8 mouse cellular contexts compared by ENCODE assay signal in the genomic region with DNA sequence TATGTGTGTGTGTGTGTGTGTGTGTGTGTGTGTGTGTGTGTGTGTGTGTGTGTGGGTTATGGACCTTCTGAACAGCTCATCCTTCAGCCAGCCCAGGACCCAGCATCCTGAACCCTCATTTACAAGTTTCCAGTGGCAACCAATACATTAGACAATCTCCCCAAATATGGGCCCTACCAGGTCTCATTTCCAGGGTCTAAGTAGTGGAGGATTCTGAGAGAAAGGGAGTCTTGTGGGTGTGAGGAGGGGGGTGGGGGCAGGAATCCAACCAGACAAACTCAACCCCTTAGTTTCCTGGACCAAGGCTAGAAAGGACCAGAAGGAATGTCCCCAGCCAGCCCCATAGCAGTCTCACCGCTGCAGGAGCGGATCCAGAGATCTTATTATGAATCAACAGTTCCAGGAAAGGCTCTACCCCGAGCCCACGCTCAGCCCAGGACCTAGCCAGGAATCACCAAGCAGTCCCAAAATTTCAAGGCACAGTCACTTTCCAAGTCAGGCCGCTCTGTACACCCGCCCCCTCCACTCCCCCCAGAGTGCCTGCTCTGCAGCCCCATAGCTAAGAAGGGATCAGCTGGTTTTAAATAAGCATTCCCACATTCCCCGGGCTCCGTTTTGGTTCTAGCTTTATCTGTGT. TPM values are rescaled to one million over a fixed set of nuclear protein-coding genes. Genes with fewer than 3 reads are reported as not detected.
DNase-seq lines count a peak whose midpoint lies in the region; ATAC-seq lines count a peak whose summit lies in the region.

No protein-coding gene starts in this region.

- H3K9me3 ChIP-seq in limb, embryonic 12.5 days: no peaks in the 10 kb centered on the region
- no peaks in the 10 kb centered on the region for H3K9me3 ChIP-seq in stomach, embryonic 16.5 days (replicated peaks; ENCODE audit: control insufficient read depth, low read length)

- ATAC-seq in limb, embryonic 12.5 days (ENCODE audit: insufficient number of reproducible peaks, insufficient read depth, low FRiP score, low TSS enrichment, low read depth): no peak
- ATAC-seq in stomach, embryonic 16.5 days (ENCODE audit: insufficient read depth, low FRiP score): peak; percentile 31; the same call in 1 of the 2 replicates

- H3K4me1 ChIP-seq in limb, embryonic 12.5 days (replicated peaks): peaks cover 74% of the 10 kb centered on the region
- H3K4me1 ChIP-seq in stomach, embryonic 16.5 days (ENCODE audit: control insufficient read depth, insufficient read depth, low read length): peaks cover 65% of the 10 kb centered on the region

- H3K4me3 ChIP-seq in limb, embryonic 12.5 days (replicated peaks): no peak overlapping the region
- H3K4me3 ChIP-seq in stomach, embryonic 16.5 days (replicated peaks; ENCODE audit: low read length): no peak overlapping the region

- H3K9ac ChIP-seq in limb, embryonic 12.5 days (replicated peaks): peak overlapping the region; percentile 23; the same call in 1 of the 2 replicates
- peak overlapping the region; percentile 49 for H3K9ac ChIP-seq in stomach, embryonic 16.5 days (ENCODE audit: low read length)

- peak overlapping the region; percentile 98 for H3K27ac ChIP-seq in limb, embryonic 12.5 days
- H3K27ac ChIP-seq in stomach, embryonic 16.5 days (ENCODE audit: low read length): peak overlapping the region; percentile 99

- 66% methylated on average over 8 of the region's 8 CpGs for WGBS in limb, embryonic 12.5 days
- WGBS in stomach, embryonic 16.5 days: 38% methylated on average over 8 of the region's 8 CpGs

- H3K36me3 ChIP-seq in limb, embryonic 12.5 days: no peaks in the 10 kb centered on the region
- H3K36me3 ChIP-seq in stomach, embryonic 16.5 days (ENCODE audit: control insufficient read depth, insufficient read depth, low read length): no peaks in the 10 kb centered on the region

- peak overlapping the region; percentile 41 for H3K4me2 ChIP-seq in limb, embryonic 12.5 days
- H3K4me2 ChIP-seq in stomach, embryonic 16.5 days (ENCODE audit: low read depth, low read length): peak overlapping the region; percentile 35; the same call in 1 of the 2 replicates

- no peaks in the 10 kb centered on the region for H3K27me3 ChIP-seq in limb, embryonic 12.5 days
- H3K27me3 ChIP-seq in stomach, embryonic 16.5 days (ENCODE audit: control insufficient read depth, insufficient read depth, low read length): no peaks in the 10 kb centered on the region

- DNase-seq in frontal cortex, adult 2 months (ENCODE audit: extremely low spot score in 1 of 2, low spot score in 1 of 2): peak; percentile 50 to 65
- no peak for DNase-seq in frontal cortex, postnatal 25 days (ENCODE audit: low spot score in 2 of 2)
- DNase-seq in 3T3-L1 (ENCODE audit: low read depth, low spot score): peak; percentile 17
- DNase-seq in gastrocnemius, postnatal 25 days: peak; percentile 44
- no peak for DNase-seq in spleen, postnatal 4 days (ENCODE audit: low spot score in 2 of 2)
- DNase-seq in adrenal gland, postnatal 14 days: no peak

RNA-seq across cellular contexts. Expression of gene Atp23, which starts 30.1 kb away (rescaled TPM):
- 9.5 and 10.7 TPM in 2 replicates for polyA plus RNA-seq in frontal cortex, adult 2 months (2012; rRNA removed)
- total RNA-seq in gastrocnemius, postnatal 25 days (2021): 1 to 10 TPM; 2.5 to 2.6 TPM
- 22.9 TPM in 2 replicates for polyA plus RNA-seq in limb, embryonic 12.5 days (2016; fragmentation: Nextera tagmentation; extraction: Ambion mirVana)
- 11.7 and 12.0 TPM in 2 replicates for polyA plus RNA-seq in stomach, embryonic 16.5 days (2015; fragmentation: Nextera tagmentation; extraction: Ambion mirVana)
- 7.1 and 8.9 TPM in 2 replicates for total RNA-seq in adrenal gland, postnatal 14 days (2021)

RNA-seq across cellular contexts. Expression of gene Ctdsp2, which starts 47.3 kb away (rescaled TPM):
- polyA plus RNA-seq in frontal cortex, adult 2 months (2012; rRNA removed): 78.3 and 79.7 TPM in 2 replicates
- 10 to 100 TPM; 90.6 to 98.7 TPM for total RNA-seq in gastrocnemius, postnatal 25 days (2021)
- 74.6 and 89.2 TPM in 2 replicates for polyA plus RNA-seq in limb, embryonic 12.5 days (2016; fragmentation: Nextera tagmentation; extraction: Ambion mirVana)
- 49.4 and 53.4 TPM in 2 replicates for polyA plus RNA-seq in stomach, embryonic 16.5 days (2015; fragmentation: Nextera tagmentation; extraction: Ambion mirVana)
- 115 and 144 TPM in 2 replicates for total RNA-seq in adrenal gland, postnatal 14 days (2021)

Comparison
In these comparisons a context has a peak if more than half of its experiments do, and no peak if none do; other contexts are left out.
1. DNase-seq: peak in frontal cortex, adult 2 months (2 of 2), 3T3-L1 (single experiment) and gastrocnemius, postnatal 25 days (single experiment); none in frontal cortex, postnatal 25 days (0 of 2), spleen, postnatal 4 days (0 of 2) and adrenal gland, postnatal 14 days (single experiment).